Mouse (Mus musculus) lung, postnatal 0 days (tissue): ENCODE measurements at regions not wholly inside any gene's neighbourhood (a gene's known extent, or its start where the extent isn't known, plus 50 kb on each side); places are given as distances from the start of the nearest gene placed in this dataset.

ENCODE experiments used
- CTCF ChIP-seq: IDR thresholded peaks from 2 replicates; pipeline ENCODE4 v1.5.1; 2016; ENCODE audit warnings: antibody characterized with exemption, mild to moderate bottlenecking
- EP300 ChIP-seq: IDR thresholded peaks from 2 replicates; pipeline ENCODE4 v1.6.1; 2016; ENCODE audit warnings: antibody characterized with exemption, mild to moderate bottlenecking, control low read depth

DNA sequence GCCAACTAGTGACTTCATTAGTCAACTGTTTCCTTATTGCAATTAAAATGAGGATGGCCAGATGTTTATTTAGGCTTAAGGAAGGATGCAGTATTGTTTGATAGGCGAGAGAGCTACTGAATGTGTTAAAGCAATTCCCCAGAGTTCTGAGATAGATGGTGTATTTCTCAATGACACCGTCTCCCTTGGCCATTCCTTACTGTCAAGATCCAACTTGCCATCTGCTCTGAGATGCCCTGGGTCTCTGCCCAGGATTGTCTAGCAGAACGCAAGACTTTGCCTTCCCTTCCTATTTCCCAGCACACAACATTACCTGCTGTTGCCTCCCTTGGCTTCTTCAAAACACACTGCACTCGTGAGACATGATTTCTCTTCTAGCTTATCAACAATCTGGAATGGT lies 690.5 kb upstream of the Car8 start:
- TF ChIP-seq CTCF (no peak), EP300 (no peak)
